Mouse (Mus musculus): ENCODE measurements at regions not wholly inside any gene's neighbourhood (a gene's known extent, or its start where the extent isn't known, plus 50 kb on each side); places are given as distances from the start of the nearest gene placed in this dataset.

GRCm38 (mm10) chr12:8070788-8071187, 93.3 kb downstream of the Apob start:
- Histone ChIP-seq H3K9me3 (replicated peaks; ENCODE audit: control insufficient read depth, low read length) (no peaks in the 10 kb centered on the region), H3K27me3 (ENCODE audit: control insufficient read depth, insufficient read depth, low read length) (no peaks in the 10 kb centered on the region), H3K9ac (replicated peaks; ENCODE audit: low read depth, low read length) (no peak overlapping the region), H3K4me1 (ENCODE audit: control insufficient read depth, insufficient read depth) (no peaks in the 10 kb centered on the region), H3K36me3 (replicated peaks; ENCODE audit: control insufficient read depth, insufficient read depth, low read length) (no peaks in the 10 kb centered on the region), H3K4me2 (ENCODE audit: low read depth, low read length) (no peak overlapping the region), H3K4me3 (ENCODE audit: low read depth, low read length) (no peak overlapping the region), H3K27ac (ENCODE audit: low read depth) (no peak overlapping the region)
- WGBS = 37% methylated on average over 6 of the region's 6 CpGs
- TF ChIP-seq CTCF (IDR thresholded peaks at IDR 0.05; ENCODE audit: low read depth) = no peak
- no peak for TF ChIP-seq EP300 (IDR thresholded peaks at IDR 0.05; ENCODE audit: low read depth)
- no peak for DNase-seq (ENCODE audit: low spot score)
- ATAC-seq (ENCODE audit: insufficient read depth, low read depth) = no peak

GRCm38 (mm10) chr12:8071286-8071685, 93.8 kb downstream of the Apob start:
- ATAC-seq (ENCODE audit: insufficient read depth, low read depth) (no peak), DNase-seq (ENCODE audit: low spot score) (no peak)
- Histone ChIP-seq H3K36me3 (replicated peaks; ENCODE audit: control insufficient read depth, insufficient read depth, low read length) (no peaks in the 10 kb centered on the region), H3K4me2 (ENCODE audit: low read depth, low read length) (no peak overlapping the region), H3K27ac (ENCODE audit: low read depth) (no peak overlapping the region), H3K27me3 (ENCODE audit: control insufficient read depth, insufficient read depth, low read length) (no peaks in the 10 kb centered on the region), H3K9me3 (replicated peaks; ENCODE audit: control insufficient read depth, low read length) (no peaks in the 10 kb centered on the region), H3K4me3 (ENCODE audit: low read depth, low read length) (no peak overlapping the region), H3K9ac (replicated peaks; ENCODE audit: low read depth, low read length) (no peak overlapping the region), H3K4me1 (ENCODE audit: control insufficient read depth, insufficient read depth) (no peaks in the 10 kb centered on the region)
- 74% methylated on average over 4 of the region's 4 CpGs for WGBS
- TF ChIP-seq CTCF (IDR thresholded peaks at IDR 0.05; ENCODE audit: low read depth) = no peak
- TF ChIP-seq EP300 (IDR thresholded peaks at IDR 0.05; ENCODE audit: low read depth) = no peak

GRCm38 (mm10) chr12:8076010-8076540, 98.6 kb downstream of the Apob start:
- no peak for DNase-seq (ENCODE audit: low spot score)
- no peak overlapping the region for H3K9ac ChIP-seq (replicated peaks; ENCODE audit: low read depth, low read length)
- H3K27ac ChIP-seq (ENCODE audit: low read depth) = no peak overlapping the region
- no peaks in the 10 kb centered on the region for H3K36me3 ChIP-seq (replicated peaks; ENCODE audit: control insufficient read depth, insufficient read depth, low read length)
- ATAC-seq (ENCODE audit: insufficient read depth, low read depth) = no peak
- H3K4me3 ChIP-seq (ENCODE audit: low read depth, low read length) = no peak overlapping the region
- no peaks in the 10 kb centered on the region for H3K9me3 ChIP-seq (replicated peaks; ENCODE audit: control insufficient read depth, low read length)
- TF ChIP-seq CTCF (IDR thresholded peaks at IDR 0.05; ENCODE audit: low read depth) (no peak), EP300 (IDR thresholded peaks at IDR 0.05; ENCODE audit: low read depth) (no peak)
- H3K4me2 ChIP-seq (ENCODE audit: low read depth, low read length) = no peak overlapping the region
- H3K27me3 ChIP-seq (ENCODE audit: control insufficient read depth, insufficient read depth, low read length) = no peaks in the 10 kb centered on the region
- H3K4me1 ChIP-seq (ENCODE audit: control insufficient read depth, insufficient read depth) = no peaks in the 10 kb centered on the region

GRCm38 (mm10) chr12:8077346-8077745, 99.9 kb downstream of the Apob start:
- H3K9me3 ChIP-seq (replicated peaks; ENCODE audit: control insufficient read depth, low read length) = no peaks in the 10 kb centered on the region
- WGBS = 79% methylated on average over 4 of the region's 4 CpGs
- ATAC-seq (ENCODE audit: insufficient read depth, low read depth) (no peak), DNase-seq (ENCODE audit: low spot score) (no peak)
- no peak overlapping the region for H3K4me3 ChIP-seq (ENCODE audit: low read depth, low read length)
- no peak overlapping the region for H3K9ac ChIP-seq (replicated peaks; ENCODE audit: low read depth, low read length)
- no peak overlapping the region for H3K4me2 ChIP-seq (ENCODE audit: low read depth, low read length)
- H3K4me1 ChIP-seq (ENCODE audit: control insufficient read depth, insufficient read depth) = no peaks in the 10 kb centered on the region
- no peak overlapping the region for H3K27ac ChIP-seq (ENCODE audit: low read depth)
- H3K27me3 ChIP-seq (ENCODE audit: control insufficient read depth, insufficient read depth, low read length) = no peaks in the 10 kb centered on the region
- H3K36me3 ChIP-seq (replicated peaks; ENCODE audit: control insufficient read depth, insufficient read depth, low read length) = no peaks in the 10 kb centered on the region
- no peak for TF ChIP-seq EP300 (IDR thresholded peaks at IDR 0.05; ENCODE audit: low read depth)

GRCm38 (mm10) chr12:8078046-8078445, 100.6 kb downstream of the Apob start:
- Histone ChIP-seq H3K27me3 (ENCODE audit: control insufficient read depth, insufficient read depth, low read length) (no peaks in the 10 kb centered on the region), H3K4me3 (ENCODE audit: low read depth, low read length) (no peak overlapping the region), H3K27ac (ENCODE audit: low read depth) (no peak overlapping the region), H3K9me3 (replicated peaks; ENCODE audit: control insufficient read depth, low read length) (no peaks in the 10 kb centered on the region), H3K4me1 (ENCODE audit: control insufficient read depth, insufficient read depth) (no peaks in the 10 kb centered on the region), H3K36me3 (replicated peaks; ENCODE audit: control insufficient read depth, insufficient read depth, low read length) (no peaks in the 10 kb centered on the region), H3K4me2 (ENCODE audit: low read depth, low read length) (no peak overlapping the region), H3K9ac (replicated peaks; ENCODE audit: low read depth, low read length) (no peak overlapping the region)
- DNase-seq (ENCODE audit: low spot score) = no peak
- TF ChIP-seq CTCF (IDR thresholded peaks at IDR 0.05; ENCODE audit: low read depth) (no peak), EP300 (IDR thresholded peaks at IDR 0.05; ENCODE audit: low read depth) (no peak)
- ATAC-seq (ENCODE audit: insufficient read depth, low read depth) = no peak
- 75% methylated on average over 3 of the region's 3 CpGs for WGBS

Data from heart, postnatal 0 days (tissue).